Mouse (Mus musculus) brain, embryonic 14.5 days (tissue): ENCODE data around the gene Olfr1512.
A peak's percentile ranks its signal among the peaks of the same experiment; 100 is the strongest.

Experiments
- CTCF ChIP-seq: fragments of 200-500 bp; IDR thresholded peaks from 2 replicates; pipeline ENCODE4 v1.5.1; 2012; ENCODE audit warnings: inconsistent platforms, mild to moderate bottlenecking, moderate library complexity, borderline replicate concordance; ENCODE audit not compliant: insufficient read depth, insufficient read length; ENCODE audit errors: extremely low read depth
- POLR2A ChIP-seq: fragments of 200-500 bp; IDR thresholded peaks from 2 replicates; pipeline ENCODE4 v1.6.1; 2012; ENCODE audit warnings: mild to moderate bottlenecking, inconsistent platforms, borderline replicate concordance; ENCODE audit not compliant: poor library complexity, insufficient read depth, insufficient read length, severe bottlenecking; ENCODE audit errors: extremely low read depth

DNA sequence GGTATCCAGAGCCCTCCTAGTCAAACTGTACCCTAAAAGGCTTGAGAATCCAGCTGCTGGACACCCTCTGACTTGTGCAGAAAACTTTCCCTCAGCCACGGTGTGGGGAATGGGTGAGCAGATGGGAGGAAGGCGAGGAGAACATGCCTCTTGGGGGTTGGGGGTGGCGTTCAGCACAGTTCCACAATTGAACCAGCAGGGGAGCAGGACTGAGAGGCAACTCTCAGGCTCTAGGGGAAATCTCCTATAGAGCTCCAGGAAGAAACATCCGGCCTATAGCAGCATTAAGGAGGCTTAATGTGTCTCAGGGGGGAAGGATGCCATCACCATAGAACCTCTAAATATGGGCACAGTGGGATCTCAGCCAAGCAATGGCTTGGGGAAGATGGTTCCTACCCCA, 53.1 kb downstream of the Olfr1512 start:
- TF ChIP-seq CTCF: peak; percentile 64
- TF ChIP-seq POLR2A: no peak
